Mouse (Mus musculus): ENCODE results near the gene Psors1c2.
A peak's percentile ranks its signal among the peaks of the same experiment; 100 is the strongest.

Gene Psors1c2

GRCm38 (mm10) chr17:35517526-35517925 is 15.5 kb upstream of the Psors1c2 start:
- DNase-seq (ENCODE audit: low spot score) = no peak

- no peak for DNase-seq (ENCODE audit: low spot score)
These were observed 8.6 kb upstream of the Psors1c2 start for GRCm38 (mm10) chr17:35524354-35524753.

- DNase-seq (ENCODE audit: low spot score) = no peak
These were observed 6.4 kb upstream of the Psors1c2 start for GRCm38 (mm10) chr17:35526644-35527043.

- DNase-seq (ENCODE audit: low spot score) = no peak
These were observed 641 bp upstream of the Psors1c2 start for GRCm38 (mm10) chr17:35532360-35532759.

- DNase-seq (ENCODE audit: low spot score) = no peak
These were observed 1.3 kb downstream of the Psors1c2 start for GRCm38 (mm10) chr17:35534343-35534742.

- DNase-seq (ENCODE audit: low spot score) = no peak
These were observed 4.4 kb downstream of the Psors1c2 start for GRCm38 (mm10) chr17:35537421-35537820.

GRCm38 (mm10) chr17:35538476-35538875 is 5.5 kb downstream of the Psors1c2 start:
- DNase-seq (ENCODE audit: low spot score) = no peak

GRCm38 (mm10) chr17:35539540-35539939 is 6.5 kb downstream of the Psors1c2 start:
- DNase-seq (ENCODE audit: low spot score) = no peak

- DNase-seq (ENCODE audit: low spot score) = no peak
These were observed 9.9 kb downstream of the Psors1c2 start for GRCm38 (mm10) chr17:35542761-35543411.

GRCm38 (mm10) chr17:35543412-35543861 is 10.4 kb downstream of the Psors1c2 start:
- DNase-seq (ENCODE audit: low spot score) = no peak

GRCm38 (mm10) chr17:35544001-35544400 is 11.0 kb downstream of the Psors1c2 start:
- DNase-seq (ENCODE audit: low spot score) = no peak

GRCm38 (mm10) chr17:35544680-35545079 is 11.7 kb downstream of the Psors1c2 start:
- DNase-seq (ENCODE audit: low spot score) = no peak

- no peak for DNase-seq (ENCODE audit: low spot score)
These were observed 14.5 kb downstream of the Psors1c2 start for GRCm38 (mm10) chr17:35547465-35547864.

GRCm38 (mm10) chr17:35548636-35549035 is 15.6 kb downstream of the Psors1c2 start:
- no peak for DNase-seq (ENCODE audit: low spot score)

- peak; percentile 68 for DNase-seq (ENCODE audit: low spot score)
These were observed 16.6 kb downstream of the Psors1c2 start for GRCm38 (mm10) chr17:35549437-35550142.

- no peak for DNase-seq (ENCODE audit: low spot score)
These were observed 17.1 kb downstream of the Psors1c2 start for GRCm38 (mm10) chr17:35550143-35550494.

GRCm38 (mm10) chr17:35550871-35551270 is 17.9 kb downstream of the Psors1c2 start:
- no peak for DNase-seq (ENCODE audit: low spot score)

- no peak for DNase-seq (ENCODE audit: low spot score)
These were observed 18.9 kb downstream of the Psors1c2 start, which contains the start of gene Cdsn for GRCm38 (mm10) chr17:35551881-35552414. Cdsn (plus strand) TSS chr17:35552128.

GRCm38 (mm10) chr17:35554321-35554720 is 21.3 kb downstream of the Psors1c2 start:
- DNase-seq (ENCODE audit: low spot score) = no peak

- no peak for DNase-seq (ENCODE audit: low spot score)
These were observed 21.9 kb downstream of the Psors1c2 start for GRCm38 (mm10) chr17:35554761-35555397.

GRCm38 (mm10) chr17:35556186-35556765 is 23.3 kb downstream of the Psors1c2 start:
- no peak for DNase-seq (ENCODE audit: low spot score)

- DNase-seq (ENCODE audit: low spot score) = no peak
These were observed 23.8 kb downstream of the Psors1c2 start for GRCm38 (mm10) chr17:35556812-35557211.

All from urinary bladder, postnatal 10 days (tissue).